Mouse (Mus musculus): ENCODE measurements around the gene Atxn1l. TPM values are rescaled to one million over a fixed set of nuclear protein-coding genes. Genes with fewer than 3 reads are reported as not detected.

Atxn1l gene
- polyA plus RNA-seq, 1 experiment from 2014 or later, result 4.8 TPM

- no peak for ATAC-seq (replicated peaks; ENCODE audit: low FRiP score, low read depth)
Observed at GRCm38 (mm10) chr8:109682120-109682519, 55.4 kb downstream of the Atxn1l start.

GRCm38 (mm10) chr8:109681535-109681934 lies 56.0 kb downstream of the Atxn1l start:
- no peak overlapping the region for H3K4me3 ChIP-seq (replicated peaks; ENCODE audit: low read depth, low read length)
- no peak for TF ChIP-seq CTCF (IDR thresholded peaks at IDR 0.05; ENCODE audit: low read depth)
- H3K27me3 ChIP-seq (ENCODE audit: insufficient read depth, low read length), result no peaks in the 10 kb centered on the region
- no peaks in the 10 kb centered on the region for H3K9me3 ChIP-seq (replicated peaks; ENCODE audit: low read length)
- WGBS, result 64% methylated on average over 3 of the region's 3 CpGs
- H3K4me2 ChIP-seq (ENCODE audit: low read length), result no peak overlapping the region
- ATAC-seq (replicated peaks; ENCODE audit: low FRiP score, low read depth) (no peak), DNase-seq (ENCODE audit: low spot score) (peak; percentile 8)
- H3K27ac ChIP-seq, result no peak overlapping the region
- H3K9ac ChIP-seq (ENCODE audit: low read depth, low read length), result no peak overlapping the region
- no peaks in the 10 kb centered on the region for H3K4me1 ChIP-seq (replicated peaks; ENCODE audit: insufficient read depth, low read length)
- peaks cover 41% of the 10 kb centered on the region for H3K36me3 ChIP-seq (ENCODE audit: insufficient read depth, low read length)

More at GRCm38 (mm10) chr8:109682120-109682519, 55.4 kb downstream of the Atxn1l start:
- no peak for TF ChIP-seq CTCF (IDR thresholded peaks at IDR 0.05; ENCODE audit: low read depth)
- Histone ChIP-seq H3K4me2 (ENCODE audit: low read length) (no peak overlapping the region), H3K9me3 (replicated peaks; ENCODE audit: low read length) (no peaks in the 10 kb centered on the region), H3K4me1 (replicated peaks; ENCODE audit: insufficient read depth, low read length) (no peaks in the 10 kb centered on the region), H3K27ac (0 out of 2 replicates have a peak overlapping the region, but pooled peaks have one; percentile 19), H3K4me3 (replicated peaks; ENCODE audit: low read depth, low read length) (no peak overlapping the region), H3K9ac (ENCODE audit: low read depth, low read length) (no peak overlapping the region), H3K36me3 (ENCODE audit: insufficient read depth, low read length) (peaks cover 35% of the 10 kb centered on the region), H3K27me3 (ENCODE audit: insufficient read depth, low read length) (no peaks in the 10 kb centered on the region)
- WGBS, result 93% methylated on average over 5 of the region's 5 CpGs
- DNase-seq (ENCODE audit: low spot score), result no peak

Other genes starting within 250 kb of the Atxn1l start
- 0.14 and 0.21 TPM in 2 replicates for gene Pmfbp1, start 243.7 kb downstream of the Atxn1l start, polyA plus RNA-seq (2015; fragmentation: Nextera tagmentation; extraction: Ambion mirVana)
- gene Dhx38, start 171.9 kb downstream of the Atxn1l start, polyA plus RNA-seq (2015; fragmentation: Nextera tagmentation; extraction: Ambion mirVana), result 15.3 and 16.4 TPM in 2 replicates
- 28.8 and 30.2 TPM in 2 replicates for gene Txnl4b, start 171.8 kb downstream of the Atxn1l start, polyA plus RNA-seq (2015; fragmentation: Nextera tagmentation; extraction: Ambion mirVana)
- 7.8 and 8.5 TPM in 2 replicates for gene Hp, start 158.6 kb downstream of the Atxn1l start, polyA plus RNA-seq (2015; fragmentation: Nextera tagmentation; extraction: Ambion mirVana)
- gene Dhodh, start 129.1 kb downstream of the Atxn1l start, polyA plus RNA-seq (2015; fragmentation: Nextera tagmentation; extraction: Ambion mirVana), result 30.6 and 34.2 TPM in 2 replicates
- not detected in 2 replicates for gene Pkd1l3, start 123.2 kb downstream of the Atxn1l start, polyA plus RNA-seq (2015; fragmentation: Nextera tagmentation; extraction: Ambion mirVana)
- 123 and 134 TPM in 2 replicates for gene Ist1, start 44.5 kb downstream of the Atxn1l start, polyA plus RNA-seq (2015; fragmentation: Nextera tagmentation; extraction: Ambion mirVana)
- 21.9 and 22.2 TPM in 2 replicates for gene Zfp821, start 32.2 kb downstream of the Atxn1l start, polyA plus RNA-seq (2015; fragmentation: Nextera tagmentation; extraction: Ambion mirVana)
- gene Ap1g1, start 40.8 kb upstream of the Atxn1l start, polyA plus RNA-seq (2015; fragmentation: Nextera tagmentation; extraction: Ambion mirVana), result 36.0 and 38.2 TPM in 2 replicates
- gene Phlpp2, start 130.8 kb upstream of the Atxn1l start, polyA plus RNA-seq (2015; fragmentation: Nextera tagmentation; extraction: Ambion mirVana), result 1.6 and 1.8 TPM in 2 replicates
- gene Marveld3, start 224.5 kb upstream of the Atxn1l start, polyA plus RNA-seq (2015; fragmentation: Nextera tagmentation; extraction: Ambion mirVana), result 8.2 and 8.4 TPM in 2 replicates

All from kidney, postnatal 0 days (tissue).